Mouse (Mus musculus) CH12F3 (cell line): ENCODE data around the gene Rac3.
"Not testable (repeated sequence)": the region's sequence is repeated elsewhere in the genome, so short reads cannot be mapped to it uniquely, and the experiment has no call there.

Experiments used
- in situ Hi-C: fragments of 300-500 bp; cut with MboI; formaldehyde crosslinking; loops from 2 replicates; pipeline ENCODE4 v1.14.3; 2020; ENCODE audit warnings: low sequenced_read_pairs

The Rac3 gene

GRCm38 (mm10) chr11:120727169-120727527, 5.9 kb downstream of the Rac3 start, which contains the start of gene Dcxr:
Gene Dcxr, minus strand, starts transcription at chr11:120727281.
- in situ Hi-C loops, result no loop called here

- in situ Hi-C loops, result no loop called here
These were observed 6.3 kb downstream of the Rac3 start for GRCm38 (mm10) chr11:120727564-120727963.

- in situ Hi-C loops, result no loop called here
These were observed 7.4 kb downstream of the Rac3 start for GRCm38 (mm10) chr11:120728530-120729240.

GRCm38 (mm10) chr11:120729432-120730050, 8.3 kb downstream of the Rac3 start:
- in situ Hi-C loops, result not testable (repeated sequence)

- in situ Hi-C loops, result no loop called here
These were observed 9.1 kb downstream of the Rac3 start for GRCm38 (mm10) chr11:120730331-120730870.

- in situ Hi-C loops, result no loop called here
These were observed 10.1 kb downstream of the Rac3 start for GRCm38 (mm10) chr11:120731395-120731794.

GRCm38 (mm10) chr11:120731858-120732680, 10.8 kb downstream of the Rac3 start, which contains the start of gene Cbr2:
Gene Cbr2, minus strand, starts transcription at chr11:120732114.
- in situ Hi-C loops, result no loop called here

GRCm38 (mm10) chr11:120733521-120733920, 12.3 kb downstream of the Rac3 start:
- in situ Hi-C loops, result no loop called here

- in situ Hi-C loops, result no loop called here
These were observed 15.2 kb downstream of the Rac3 start for GRCm38 (mm10) chr11:120736424-120736823.

GRCm38 (mm10) chr11:120740981-120741380, 19.7 kb downstream of the Rac3 start:
- in situ Hi-C loops, result no loop called here

GRCm38 (mm10) chr11:120744121-120744701, 22.9 kb downstream of the Rac3 start:
- in situ Hi-C loops, result no loop called here

- in situ Hi-C loops, result no loop called here
These were observed 26.7 kb downstream of the Rac3 start for GRCm38 (mm10) chr11:120747974-120748373.

GRCm38 (mm10) chr11:120749430-120749829, 28.2 kb downstream of the Rac3 start:
- in situ Hi-C loops, result no loop called here

GRCm38 (mm10) chr11:120751606-120752005, 30.3 kb downstream of the Rac3 start:
- in situ Hi-C loops, result no loop called here

GRCm38 (mm10) chr11:120760236-120760635, 39.0 kb downstream of the Rac3 start:
- in situ Hi-C loops, result no loop called here

- in situ Hi-C loops, result no loop called here
These were observed 40.8 kb downstream of the Rac3 start for GRCm38 (mm10) chr11:120761811-120762671.

GRCm38 (mm10) chr11:120762672-120763041, 41.4 kb downstream of the Rac3 start, which contains the start of gene Hmga1b:
Gene Hmga1b, plus strand, starts transcription at chr11:120762794.
- in situ Hi-C loops, result not testable (repeated sequence)

GRCm38 (mm10) chr11:120763121-120763999, 42.1 kb downstream of the Rac3 start:
- in situ Hi-C loops, result not testable (repeated sequence)

GRCm38 (mm10) chr11:120767023-120767422, 45.8 kb downstream of the Rac3 start:
- in situ Hi-C loops, result not testable (repeated sequence)
